Mouse (Mus musculus) gastrocnemius, postnatal 4 days (tissue): ENCODE measurements around the gene Pth1r. TPM values are rescaled to one million over a fixed set of nuclear protein-coding genes. Genes with fewer than 3 reads are reported as not detected.
A peak's percentile ranks its signal among the peaks of the same experiment; 100 is the strongest.
"Not testable (repeated sequence)": the region's sequence is repeated elsewhere in the genome, so short reads cannot be mapped to it uniquely, and the experiment has no call there.

Experiments
- DNase-seq, 2 experiments: peaks; one replicate each; pipeline ENCODE4 v3.0.0; 2021 to 2022; ENCODE audit warnings: low spot score in 2 of 2, mixed read lengths in 2 of 2
- total RNA-seq, 2 experiments: library from RNA; stranded (reverse); gene quantifications; 2 replicates each; pipeline ENCODE4 v1.2.3; 2021

Gene Pth1r
- total RNA-seq, 2 experiments from 2014 or later, result 11.8 to 13.4 TPM

GRCm38 (mm10) chr9:110685187-110685586 is 61.8 kb downstream of the Pth1r start:
- DNase-seq, result no peak

- peak in 1 of 2 experiments; percentile 40 for DNase-seq
Observed at GRCm38 (mm10) chr9:110684100-110684831, 62.7 kb downstream of the Pth1r start.

- no peak for DNase-seq
Observed at GRCm38 (mm10) chr9:110683574-110684099, 63.3 kb downstream of the Pth1r start.

- DNase-seq, result not testable (repeated sequence)
Observed at GRCm38 (mm10) chr9:110682697-110683096, 64.2 kb downstream of the Pth1r start.

GRCm38 (mm10) chr9:110682255-110682654 is 64.7 kb downstream of the Pth1r start:
- DNase-seq, result no peak

- no peak for DNase-seq
Observed at GRCm38 (mm10) chr9:110681817-110682216, 65.1 kb downstream of the Pth1r start.

- no peak for DNase-seq
Observed at GRCm38 (mm10) chr9:110680736-110681507, 66.0 kb downstream of the Pth1r start.

- DNase-seq, result no peak
Observed at GRCm38 (mm10) chr9:110678886-110679285, 68.1 kb downstream of the Pth1r start.

- no peak for DNase-seq
Observed at GRCm38 (mm10) chr9:110676492-110676911, 70.4 kb downstream of the Pth1r start.

- DNase-seq, result no peak
Observed at GRCm38 (mm10) chr9:110673107-110673752, 73.7 kb downstream of the Pth1r start.

GRCm38 (mm10) chr9:110672462-110673106 is 74.4 kb downstream of the Pth1r start:
- DNase-seq, result no peak

Other genes starting within 250 kb of the Pth1r start
- 10 to 100 TPM; 61.7 to 62.3 TPM for gene Setd2, start 214.5 kb downstream of the Pth1r start, total RNA-seq
- 1 to 10 TPM; 4.0 to 4.3 TPM for gene Nradd, start 122.7 kb downstream of the Pth1r start, total RNA-seq
- gene Nbeal2, start 93.0 kb downstream of the Pth1r start, total RNA-seq, result 1 to 10 TPM; 3.1 to 3.4 TPM
- 10 to 100 TPM; 57.0 to 57.9 TPM for gene Ccdc12, start 90.6 kb downstream of the Pth1r start, total RNA-seq
- 100 to 1,000 TPM; 322 to 324 TPM for gene Myl3, start 5.3 kb downstream of the Pth1r start, total RNA-seq
- not detected for gene Prss42, start 51.0 kb upstream of the Pth1r start, total RNA-seq
- gene Prss44, start 66.8 kb upstream of the Pth1r start, total RNA-seq, result not detected
- not detected for gene Prss43, start 79.5 kb upstream of the Pth1r start, total RNA-seq
- not detected for gene Prss45, start 87.4 kb upstream of the Pth1r start, total RNA-seq
- not detected for gene Prss46, start 97.4 kb upstream of the Pth1r start, total RNA-seq
- not detected for gene Prss50, start 110.8 kb upstream of the Pth1r start, total RNA-seq
- gene Als2cl, start 132.7 kb upstream of the Pth1r start, total RNA-seq, result 1 to 10 TPM; 5.8 to 6.6 TPM
- gene Tmie, start 133.0 kb upstream of the Pth1r start, total RNA-seq, result under 1 TPM; 0.47 to 0.60 TPM
- gene Fam240a, start 169.7 kb upstream of the Pth1r start, total RNA-seq, result 1 to 10 TPM; 1.8 to 2.5 TPM
- not detected for gene Tdgf1, start 199.0 kb upstream of the Pth1r start, total RNA-seq
- 10 to 100 TPM in 1 of 2 experiments, 1 to 10 TPM in 1; 8.8 to 13.3 TPM for gene Lrrc2, start 204.4 kb upstream of the Pth1r start, total RNA-seq
- gene Rtp3, start 243.4 kb upstream of the Pth1r start, total RNA-seq, result 1 to 10 TPM in 1 of 2 experiments, under 1 TPM in 1; 0.93 to 1.1 TPM